Mouse (Mus musculus): ENCODE results near the gene Pin1. TPM values are rescaled to one million over a fixed set of nuclear protein-coding genes. Genes with fewer than 3 reads are reported as not detected.

The Pin1 gene
- polyA plus RNA-seq, 1 experiment from 2014 or later = 65.0 TPM

GRCm38 (mm10) chr9:20663956-20664355 is 12.1 kb downstream of the Pin1 start:
- 49% methylated on average over 2 of the region's 2 CpGs for WGBS
- Histone ChIP-seq H3K4me2 (no peak overlapping the region), H3K27ac (peak overlapping the region; percentile 63), H3K27me3 (replicated peaks) (no peaks in the 10 kb centered on the region), H3K9me3 (no peaks in the 10 kb centered on the region), H3K4me1 (peaks cover 38% of the 10 kb centered on the region), H3K36me3 (replicated peaks) (peaks cover 16% of the 10 kb centered on the region), H3K9ac (no peak overlapping the region), H3K4me3 (no peak overlapping the region)
- peak; percentile 67 for ATAC-seq (replicated peaks)

GRCm38 (mm10) chr9:20664366-20664765 is 12.5 kb downstream of the Pin1 start:
- no peaks in the 10 kb centered on the region for H3K9me3 ChIP-seq
- H3K27me3 ChIP-seq (replicated peaks) = no peaks in the 10 kb centered on the region
- WGBS = 38% methylated on average over 2 of the region's 2 CpGs
- H3K36me3 ChIP-seq (replicated peaks) = peaks cover 16% of the 10 kb centered on the region
- H3K9ac ChIP-seq = no peak overlapping the region
- ATAC-seq (replicated peaks) = no peak
- no peak overlapping the region for H3K4me2 ChIP-seq
- H3K4me3 ChIP-seq = no peak overlapping the region
- H3K27ac ChIP-seq = peak overlapping the region; percentile 63
- peaks cover 38% of the 10 kb centered on the region for H3K4me1 ChIP-seq

- no peak overlapping the region for H3K4me3 ChIP-seq
- H3K27ac ChIP-seq = peak overlapping the region; percentile 63
- H3K36me3 ChIP-seq (replicated peaks) = peaks cover 16% of the 10 kb centered on the region
- ATAC-seq (replicated peaks) = no peak
- H3K9me3 ChIP-seq = no peaks in the 10 kb centered on the region
- peaks cover 38% of the 10 kb centered on the region for H3K4me1 ChIP-seq
- WGBS = 72% methylated on average over 5 of the region's 5 CpGs
- no peaks in the 10 kb centered on the region for H3K27me3 ChIP-seq (replicated peaks)
- no peak overlapping the region for H3K9ac ChIP-seq
- H3K4me2 ChIP-seq = no peak overlapping the region
These were observed 13.2 kb downstream of the Pin1 start for GRCm38 (mm10) chr9:20664982-20665637.

- Histone ChIP-seq H3K9me3 (no peaks in the 10 kb centered on the region), H3K4me1 (peaks cover 38% of the 10 kb centered on the region), H3K4me3 (no peak overlapping the region), H3K27me3 (replicated peaks) (no peaks in the 10 kb centered on the region), H3K36me3 (replicated peaks) (peaks cover 16% of the 10 kb centered on the region), H3K27ac (0 out of 2 replicates have a peak overlapping the region, but pooled peaks have one; percentile 63), H3K9ac (no peak overlapping the region), H3K4me2 (no peak overlapping the region)
- WGBS = 16% methylated on average over 8 of the region's 8 CpGs
- ATAC-seq (replicated peaks) = no peak
These were observed 14.0 kb downstream of the Pin1 start for GRCm38 (mm10) chr9:20665925-20666324.

- H3K9ac ChIP-seq = no peak overlapping the region
- H3K4me3 ChIP-seq = no peak overlapping the region
- H3K4me1 ChIP-seq = peaks cover 38% of the 10 kb centered on the region
- H3K4me2 ChIP-seq = no peak overlapping the region
- no peak for ATAC-seq (replicated peaks)
- 11% methylated on average over 7 of the region's 7 CpGs for WGBS
- no peaks in the 10 kb centered on the region for H3K27me3 ChIP-seq (replicated peaks)
- H3K36me3 ChIP-seq (replicated peaks) = peaks cover 14% of the 10 kb centered on the region
- no peak overlapping the region for H3K27ac ChIP-seq
- no peaks in the 10 kb centered on the region for H3K9me3 ChIP-seq
These were observed 14.7 kb downstream of the Pin1 start for GRCm38 (mm10) chr9:20666510-20667034.

GRCm38 (mm10) chr9:20668065-20668464 is 16.2 kb downstream of the Pin1 start:
- Histone ChIP-seq H3K36me3 (replicated peaks) (peaks cover 3% of the 10 kb centered on the region; the same call in 1 of the 2 replicates), H3K9me3 (no peaks in the 10 kb centered on the region), H3K27me3 (replicated peaks) (no peaks in the 10 kb centered on the region), H3K9ac (no peak overlapping the region), H3K4me1 (peaks cover 32% of the 10 kb centered on the region), H3K4me2 (no peak overlapping the region), H3K4me3 (no peak overlapping the region), H3K27ac (no peak overlapping the region)
- WGBS = 94% methylated on average over 22 of the region's 22 CpGs
- ATAC-seq (replicated peaks) = no peak

- no peaks in the 10 kb centered on the region for H3K27me3 ChIP-seq (replicated peaks)
- H3K4me1 ChIP-seq = no peaks in the 10 kb centered on the region
- no peak overlapping the region for H3K4me3 ChIP-seq
- no peak overlapping the region for H3K27ac ChIP-seq
- 88% methylated on average over 16 of the region's 16 CpGs for WGBS
- no peak overlapping the region for H3K4me2 ChIP-seq
- no peak overlapping the region for H3K9ac ChIP-seq
- H3K9me3 ChIP-seq = no peaks in the 10 kb centered on the region
- peaks cover 4% of the 10 kb centered on the region; the same call in 1 of the 2 replicates for H3K36me3 ChIP-seq (replicated peaks)
- no peak for ATAC-seq (replicated peaks)
These were observed 20.2 kb downstream of the Pin1 start for GRCm38 (mm10) chr9:20672047-20672446.

- Histone ChIP-seq H3K9ac (no peak overlapping the region), H3K4me3 (no peak overlapping the region), H3K36me3 (replicated peaks) (peaks cover 4% of the 10 kb centered on the region; the same call in 1 of the 2 replicates), H3K9me3 (no peaks in the 10 kb centered on the region), H3K27me3 (replicated peaks) (no peaks in the 10 kb centered on the region), H3K4me2 (no peak overlapping the region), H3K4me1 (peaks cover 14% of the 10 kb centered on the region), H3K27ac (no peak overlapping the region)
- 90% methylated on average over 12 of the region's 12 CpGs for WGBS
- no peak for ATAC-seq (replicated peaks)
These were observed 26.0 kb downstream of the Pin1 start for GRCm38 (mm10) chr9:20677892-20678291.

GRCm38 (mm10) chr9:20680378-20680958 is 28.6 kb downstream of the Pin1 start:
- H3K4me3 ChIP-seq = no peak overlapping the region
- H3K27ac ChIP-seq = peak overlapping the region; percentile 49
- H3K4me1 ChIP-seq = peaks cover 14% of the 10 kb centered on the region
- WGBS = 44% methylated on average over 9 of the region's 9 CpGs
- H3K9ac ChIP-seq = no peak overlapping the region
- ATAC-seq (replicated peaks) = no peak
- no peak overlapping the region for H3K4me2 ChIP-seq
- H3K36me3 ChIP-seq (replicated peaks) = no peaks in the 10 kb centered on the region
- no peaks in the 10 kb centered on the region for H3K27me3 ChIP-seq (replicated peaks)
- no peaks in the 10 kb centered on the region for H3K9me3 ChIP-seq

GRCm38 (mm10) chr9:20681546-20682388 is 29.9 kb downstream of the Pin1 start:
- Histone ChIP-seq H3K4me2 (no peak overlapping the region), H3K9me3 (no peaks in the 10 kb centered on the region), H3K36me3 (replicated peaks) (no peaks in the 10 kb centered on the region), H3K9ac (no peak overlapping the region), H3K27ac (peak overlapping the region; percentile 43), H3K27me3 (replicated peaks) (no peaks in the 10 kb centered on the region), H3K4me3 (no peak overlapping the region), H3K4me1 (peaks cover 14% of the 10 kb centered on the region)
- 40% methylated on average over 7 of the region's 7 CpGs for WGBS
- peak; percentile 22 for ATAC-seq (replicated peaks)

GRCm38 (mm10) chr9:20682389-20682722 is 30.5 kb downstream of the Pin1 start:
- peak overlapping the region; percentile 43 for H3K27ac ChIP-seq
- H3K4me2 ChIP-seq = no peak overlapping the region
- no peaks in the 10 kb centered on the region for H3K27me3 ChIP-seq (replicated peaks)
- H3K9ac ChIP-seq = no peak overlapping the region
- WGBS = 26% methylated on average over 2 of the region's 2 CpGs
- H3K36me3 ChIP-seq (replicated peaks) = no peaks in the 10 kb centered on the region
- H3K9me3 ChIP-seq = no peaks in the 10 kb centered on the region
- H3K4me1 ChIP-seq = peaks cover 14% of the 10 kb centered on the region
- no peak overlapping the region for H3K4me3 ChIP-seq
- ATAC-seq (replicated peaks) = no peak

- Histone ChIP-seq H3K9ac (no peak overlapping the region), H3K4me2 (no peak overlapping the region), H3K4me1 (peaks cover 16% of the 10 kb centered on the region), H3K4me3 (no peak overlapping the region), H3K36me3 (replicated peaks) (no peaks in the 10 kb centered on the region), H3K9me3 (no peaks in the 10 kb centered on the region), H3K27me3 (replicated peaks) (no peaks in the 10 kb centered on the region), H3K27ac (no peak overlapping the region)
- WGBS = 57% methylated on average over 17 of the region's 17 CpGs
- no peak for ATAC-seq (replicated peaks)
These were observed 33.4 kb downstream of the Pin1 start for GRCm38 (mm10) chr9:20685081-20685861.

Data from midbrain, embryonic 15.5 days (tissue).